Mouse (Mus musculus): ENCODE measurements around the gene Ppfia2.

Gene Ppfia2

DNA sequence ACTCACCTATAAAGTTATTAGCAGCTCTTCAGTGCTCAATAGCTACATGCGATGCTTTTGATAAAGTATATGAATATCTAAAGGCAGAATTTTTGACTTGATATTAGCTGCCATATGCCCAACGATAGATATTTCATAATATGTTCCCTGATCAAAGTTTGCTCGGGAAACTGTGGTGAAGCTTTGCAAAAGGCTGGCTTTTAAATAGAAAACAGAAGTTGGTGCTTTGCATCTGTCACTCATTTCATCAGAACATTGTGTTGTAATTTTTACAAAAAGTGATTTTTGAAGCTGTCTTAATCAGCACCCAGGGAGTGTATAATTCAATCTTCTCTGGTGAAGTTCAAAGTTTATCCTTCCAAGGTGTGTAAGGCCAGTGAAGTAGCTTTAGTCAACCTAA, 195.1 kb downstream of the Ppfia2 start:
- no peak for DNase-seq (ENCODE audit: low read depth, low spot score)

DNA sequence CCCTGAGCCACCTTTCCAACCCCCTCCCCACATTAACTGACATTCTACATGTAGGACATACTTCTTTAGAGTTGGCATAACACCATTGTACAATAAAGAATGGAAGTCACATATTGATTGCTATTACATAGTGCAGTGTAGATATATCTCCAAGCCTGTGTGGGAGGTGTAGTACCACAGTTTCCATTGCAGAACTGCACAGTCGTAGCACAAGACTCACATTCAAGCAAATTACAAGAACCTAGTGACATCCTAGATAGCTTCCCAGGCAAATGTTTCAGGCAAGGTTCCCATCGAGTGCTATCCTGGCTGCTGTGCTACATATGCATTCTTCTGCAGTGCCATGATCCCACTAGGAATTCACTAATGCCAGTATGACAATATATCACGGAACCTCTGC, 200.0 kb downstream of the Ppfia2 start:
- DNase-seq (ENCODE audit: low read depth, low spot score): no peak

DNA sequence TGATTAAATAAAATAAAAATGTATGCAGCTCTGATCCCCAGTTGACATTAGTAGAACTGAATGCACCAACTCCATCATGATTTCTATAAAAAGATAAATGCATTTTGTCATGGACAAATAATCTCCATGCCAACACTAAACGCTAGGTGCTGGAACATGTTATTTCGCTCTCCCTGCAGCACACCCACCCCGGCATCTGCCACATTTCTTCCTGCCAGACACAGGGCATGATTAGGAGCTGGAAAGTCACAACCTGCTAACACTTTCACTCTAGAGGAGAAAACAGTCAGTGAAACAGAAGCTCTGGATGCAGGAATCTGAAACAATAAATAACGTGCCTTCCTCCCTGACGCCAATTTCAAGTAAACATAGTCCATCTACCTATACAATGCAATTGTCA, 211.3 kb downstream of the Ppfia2 start:
- DNase-seq (ENCODE audit: low read depth, low spot score): no peak

DNA sequence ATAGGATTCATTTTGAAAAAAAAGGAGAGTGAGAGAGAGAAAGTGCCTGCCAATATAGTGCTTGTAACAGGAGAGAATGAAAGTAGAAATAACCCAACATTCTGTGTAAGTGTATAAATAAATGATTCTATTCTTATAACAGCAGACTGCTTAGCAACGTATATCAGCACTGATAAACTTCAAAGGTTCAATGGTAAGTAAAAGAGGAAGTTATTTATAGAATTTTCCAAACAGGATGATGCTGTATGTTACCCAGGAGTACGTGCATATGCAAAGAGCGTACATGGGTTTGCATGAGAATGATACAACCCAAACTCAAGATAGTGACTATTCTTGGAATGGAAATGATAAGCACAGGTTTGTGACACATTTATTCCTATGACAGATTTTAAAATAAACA, 215.4 kb downstream of the Ppfia2 start:
- DNase-seq (ENCODE audit: low read depth, low spot score): no peak

DNA sequence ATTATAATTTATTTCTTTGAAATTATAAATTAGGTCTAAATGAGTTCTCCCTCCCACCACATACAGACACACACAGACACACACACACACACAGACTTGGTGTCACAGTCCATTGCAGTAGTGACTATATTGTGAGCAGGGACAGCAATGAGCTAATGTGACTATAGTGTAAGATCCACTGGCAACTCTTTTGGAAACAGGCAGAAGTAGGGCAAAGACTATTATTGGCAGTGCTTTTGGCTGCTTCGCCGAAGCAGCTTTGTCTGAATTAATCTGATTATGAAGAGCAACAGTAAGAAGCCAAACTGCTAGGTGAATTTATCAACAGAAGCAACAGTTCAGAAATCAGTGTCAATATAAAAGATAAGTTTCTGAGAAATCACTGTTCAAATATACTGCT, 249.8 kb downstream of the Ppfia2 start:
- no peak for DNase-seq (ENCODE audit: low read depth, low spot score)

DNA sequence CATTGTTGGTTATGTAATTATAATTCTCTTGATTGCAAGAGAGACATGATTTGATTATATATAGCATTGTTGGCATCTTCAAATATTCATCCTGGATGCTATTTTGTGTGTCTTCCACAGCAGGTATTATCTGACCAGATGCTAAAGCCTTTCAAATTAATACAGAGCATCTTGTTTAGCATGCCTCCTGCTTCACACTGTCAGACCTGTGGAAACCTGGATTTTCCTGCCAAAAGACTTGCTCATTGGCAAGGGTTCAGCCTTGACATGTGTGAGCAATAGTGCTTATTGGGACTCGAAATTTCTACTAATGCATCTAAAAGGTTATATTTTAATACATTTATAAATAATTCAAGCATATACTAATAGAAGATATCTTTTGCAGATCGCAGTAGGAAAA, 262.1 kb downstream of the Ppfia2 start:
- DNase-seq (ENCODE audit: low read depth, low spot score): no peak

DNA sequence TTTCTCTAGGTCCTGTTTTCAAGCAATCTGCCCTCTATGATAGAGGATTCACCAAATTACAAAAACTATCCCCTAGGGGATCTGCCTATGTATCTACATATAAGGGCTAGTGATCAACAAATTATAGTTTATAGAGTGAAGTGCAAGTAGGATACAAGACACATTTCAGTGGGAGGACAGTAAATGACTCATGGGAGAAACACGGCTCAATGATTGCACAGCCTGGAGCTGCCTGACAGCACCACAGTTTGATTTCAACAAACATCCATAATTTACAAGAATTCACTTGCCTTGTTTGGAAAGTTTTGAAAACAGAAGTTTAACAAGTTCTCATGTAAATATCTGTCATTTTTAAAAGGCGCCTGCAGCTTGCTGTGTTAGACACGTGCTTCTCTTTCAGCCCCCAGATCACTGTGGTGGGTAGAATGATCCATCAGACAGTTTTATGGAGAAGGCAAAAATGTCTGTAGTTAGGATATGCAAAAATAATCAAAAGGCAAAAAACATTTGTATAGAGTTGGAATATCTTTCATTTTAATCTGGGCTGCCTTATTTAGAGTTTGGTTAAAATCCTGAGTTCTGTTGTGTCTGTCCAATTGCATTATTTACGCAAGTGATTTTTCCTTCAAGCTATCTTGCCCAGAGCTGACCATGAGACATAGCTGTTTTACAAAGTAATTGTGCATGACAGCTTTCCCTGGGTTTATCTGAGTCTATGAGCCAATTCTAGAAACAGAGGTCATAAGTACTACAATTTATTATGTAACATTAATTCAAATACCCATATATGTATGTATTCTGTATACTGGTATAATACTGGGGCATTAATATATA, 266.3 kb downstream of the Ppfia2 start:
- DNase-seq (ENCODE audit: low read depth, low spot score): no peak

DNA sequence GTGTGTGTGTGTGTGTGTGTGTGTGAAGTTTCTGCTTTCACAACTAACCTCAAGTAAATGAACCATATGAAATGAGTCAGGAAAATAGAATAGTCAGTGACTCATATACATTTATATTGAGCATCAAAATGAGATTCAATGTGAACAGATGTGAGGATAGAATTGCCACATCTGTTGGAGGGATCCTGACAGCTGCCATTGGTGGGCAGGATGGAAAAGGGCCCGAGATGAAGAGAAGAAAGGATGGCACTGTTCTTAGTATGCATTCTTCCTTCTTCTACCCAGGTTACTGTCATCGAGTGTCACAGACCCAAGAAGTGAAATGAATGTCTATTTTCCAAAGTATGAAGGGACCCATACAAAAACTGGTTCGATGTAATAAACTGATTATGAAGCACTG, 268.1 kb downstream of the Ppfia2 start:
- no peak for DNase-seq (ENCODE audit: low read depth, low spot score)

DNA sequence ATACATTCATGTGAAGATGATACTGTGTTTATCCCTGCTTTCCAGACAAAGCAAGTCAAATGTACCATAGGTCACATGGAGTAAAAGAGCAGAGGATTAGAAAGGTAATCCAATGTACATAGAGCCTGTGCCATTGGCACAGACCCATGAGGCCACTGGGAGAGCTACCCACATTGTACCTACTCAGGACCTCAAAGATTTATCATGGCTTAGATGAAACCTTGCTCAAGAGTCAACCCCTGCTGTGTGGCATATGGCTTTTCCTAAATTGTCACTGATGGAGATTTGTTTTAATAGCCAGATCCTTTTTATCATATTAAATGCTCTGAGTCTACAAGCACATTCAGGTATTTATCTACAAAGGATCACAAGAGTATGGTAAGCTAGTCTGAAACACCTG, 274.8 kb downstream of the Ppfia2 start:
- DNase-seq (ENCODE audit: low read depth, low spot score): no peak

DNA sequence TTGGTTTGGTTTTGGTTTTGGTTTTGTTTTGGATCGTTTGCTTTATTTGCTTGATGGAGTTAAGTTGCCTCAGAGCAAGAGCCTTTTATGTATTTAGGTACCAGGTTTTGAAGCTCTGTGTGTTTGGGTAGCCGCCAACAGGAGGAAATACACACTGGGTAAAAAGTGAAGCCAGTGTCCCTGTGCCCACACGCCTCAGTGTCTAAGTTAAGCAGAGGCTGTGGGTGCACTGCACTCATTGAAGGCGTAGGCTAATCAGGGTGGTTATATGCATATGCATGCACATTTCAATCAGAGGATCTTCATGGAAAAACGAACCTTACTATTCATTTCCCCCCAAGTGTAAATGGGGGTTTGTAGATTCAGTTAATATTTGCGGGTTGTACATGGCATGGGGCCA, 290.9 kb downstream of the Ppfia2 start:
- no peak for DNase-seq (ENCODE audit: low read depth, low spot score)

DNA sequence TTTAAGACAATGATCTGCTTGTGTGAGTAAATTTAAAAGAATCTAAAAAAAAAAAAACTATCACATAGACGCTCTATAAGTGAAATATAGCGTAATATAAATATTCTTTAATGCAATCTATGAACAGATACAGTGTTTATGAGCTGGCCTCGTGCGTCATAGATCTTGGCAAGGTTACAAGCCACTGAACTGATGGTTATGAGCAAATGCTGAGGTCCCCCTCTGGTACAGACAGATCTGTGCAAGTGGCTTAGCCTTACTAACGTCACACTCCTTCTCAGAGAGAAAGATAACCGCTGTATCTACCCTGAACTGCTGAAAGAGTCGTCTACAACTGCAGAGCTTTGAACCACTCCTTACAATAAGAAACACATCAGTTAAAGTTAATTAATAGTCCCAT, 293.6 kb downstream of the Ppfia2 start:
- no peak for DNase-seq (ENCODE audit: low read depth, low spot score)

DNA sequence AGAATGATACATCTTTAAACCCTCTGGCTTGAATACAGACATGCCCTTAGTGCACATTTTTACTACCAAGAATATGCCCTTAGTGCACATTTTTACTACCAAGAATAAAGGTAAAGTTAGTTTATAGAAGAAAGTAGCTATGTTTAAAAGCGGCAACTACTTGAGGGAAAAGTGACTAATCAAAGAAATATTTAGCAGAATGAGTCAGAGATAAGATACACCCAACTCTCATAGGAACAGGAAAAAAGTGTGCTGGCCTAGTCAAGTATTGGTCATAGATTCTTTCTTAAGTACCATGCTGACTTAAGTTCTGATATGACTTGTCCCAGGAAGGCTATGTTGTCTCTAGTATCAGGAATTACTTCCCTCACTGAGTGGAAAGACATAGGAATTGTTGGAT, 305.4 kb downstream of the Ppfia2 start:
- DNase-seq (ENCODE audit: low read depth, low spot score): no peak

DNA sequence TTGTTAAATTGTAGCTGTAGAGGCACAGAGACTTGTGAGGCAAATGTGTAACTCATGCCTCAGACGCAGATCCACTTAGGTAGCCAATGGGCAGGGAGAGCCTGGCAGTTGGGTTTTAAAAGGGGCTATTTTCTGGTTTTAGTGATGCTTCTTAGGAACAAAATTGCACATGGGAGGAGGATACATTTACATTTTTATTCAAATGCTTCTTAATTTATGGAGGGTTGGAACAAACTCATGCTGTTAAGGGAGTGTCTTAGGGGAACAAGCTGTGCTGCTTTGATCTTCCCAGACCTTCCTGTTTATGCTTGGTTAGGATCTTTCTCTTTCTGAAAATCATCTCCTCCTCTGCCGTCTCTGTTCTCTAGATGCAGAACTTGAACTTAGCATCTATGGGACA, 345.3 kb downstream of the Ppfia2 start:
- DNase-seq (ENCODE audit: low read depth, low spot score): no peak

DNA sequence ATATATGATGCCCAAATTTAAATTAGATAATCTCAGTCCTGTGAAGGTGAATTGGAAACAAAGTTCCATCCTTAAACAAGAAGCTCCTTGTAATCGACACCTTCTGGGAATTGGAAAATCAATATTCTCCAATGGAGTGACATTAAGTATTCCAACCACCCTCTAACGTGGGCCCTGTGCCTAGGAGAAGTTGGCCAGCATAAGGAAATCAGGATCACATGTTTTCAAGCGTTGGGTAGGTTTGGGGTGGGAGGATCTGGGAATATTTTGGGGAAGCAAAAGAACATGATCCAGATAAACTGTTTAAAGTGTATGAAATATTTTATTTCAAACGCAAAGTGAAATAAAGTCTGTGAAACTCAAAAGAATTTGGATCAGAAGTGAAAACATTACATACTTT, 348.2 kb downstream of the Ppfia2 start:
- DNase-seq (ENCODE audit: low read depth, low spot score): no peak

DNA sequence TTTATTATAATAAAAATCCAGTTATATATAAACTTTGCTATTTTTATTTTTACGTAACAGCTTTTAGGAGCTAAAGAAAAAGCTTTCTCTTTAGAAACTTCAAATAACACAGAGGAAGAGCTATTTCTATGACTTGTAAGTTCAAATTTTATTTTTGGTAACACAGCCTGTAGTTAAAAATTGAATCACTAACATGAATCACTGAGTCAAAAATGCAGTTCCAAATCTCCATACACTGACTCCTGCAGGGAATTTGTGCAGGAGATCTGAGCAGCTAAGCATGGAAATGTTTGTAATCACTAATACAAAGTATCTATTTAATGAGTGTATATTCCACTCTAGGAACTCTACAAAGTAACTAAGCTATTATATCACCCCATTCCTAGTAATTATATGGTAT, 354.1 kb downstream of the Ppfia2 start:
- no peak for DNase-seq (ENCODE audit: low read depth, low spot score)

DNA sequence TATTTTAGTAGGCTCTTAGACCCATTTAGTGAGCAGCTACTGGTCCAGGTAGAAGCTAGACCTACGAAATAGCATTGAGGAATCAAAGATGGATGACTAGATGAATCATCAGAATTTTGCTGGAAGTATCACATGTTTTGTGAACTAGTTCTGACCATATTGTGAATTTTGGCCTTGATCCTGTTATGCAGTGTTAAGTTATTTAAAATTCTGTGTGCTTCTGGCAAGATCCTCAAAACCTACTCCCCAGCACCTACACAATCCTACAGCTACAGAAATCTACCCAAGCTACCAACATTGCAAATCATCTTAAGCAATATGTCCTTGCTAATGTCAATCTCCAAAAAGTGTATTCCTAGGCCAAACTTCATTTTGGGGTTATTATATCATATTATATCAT, 368.3 kb downstream of the Ppfia2 start:
- no peak for DNase-seq (ENCODE audit: low read depth, low spot score)

DNA sequence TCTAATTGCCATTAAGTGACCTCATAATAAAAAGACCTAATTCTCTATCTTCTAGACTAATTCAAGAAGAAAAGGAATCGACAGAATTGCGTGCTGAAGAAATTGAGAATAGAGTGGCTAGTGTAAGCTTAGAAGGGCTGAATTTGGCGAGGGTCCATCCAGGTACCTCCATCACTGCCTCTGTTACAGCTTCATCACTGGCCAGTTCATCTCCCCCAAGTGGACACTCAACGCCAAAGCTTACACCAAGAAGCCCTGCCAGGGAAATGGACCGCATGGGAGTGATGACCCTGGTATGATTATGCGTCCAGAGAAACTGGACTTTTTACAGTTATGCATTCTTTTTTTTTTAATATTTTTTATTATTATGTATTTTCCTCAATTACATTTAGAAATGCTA, 388.0 kb downstream of the Ppfia2 start:
- no peak for DNase-seq (ENCODE audit: low read depth, low spot score)

DNA sequence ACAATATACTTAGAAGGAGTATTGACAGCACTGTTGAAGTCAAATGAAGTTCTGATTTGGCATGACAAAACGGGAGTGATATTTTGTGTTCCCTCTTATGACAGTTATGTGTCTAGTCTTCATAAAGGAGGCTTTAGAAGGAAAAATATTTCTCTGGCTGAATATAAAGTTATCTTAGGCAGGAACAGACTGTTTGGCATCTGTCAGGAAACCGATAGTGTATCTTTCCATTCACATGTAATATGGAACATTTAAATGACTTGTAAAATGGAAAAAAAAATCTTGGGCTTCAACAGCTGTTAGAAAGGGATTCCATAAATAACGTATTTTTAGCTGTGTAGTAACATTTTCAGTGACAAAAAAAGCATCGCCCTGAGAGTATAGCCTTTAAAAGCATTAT, 400.1 kb downstream of the Ppfia2 start:
- no peak for DNase-seq (ENCODE audit: low read depth, low spot score)

DNA sequence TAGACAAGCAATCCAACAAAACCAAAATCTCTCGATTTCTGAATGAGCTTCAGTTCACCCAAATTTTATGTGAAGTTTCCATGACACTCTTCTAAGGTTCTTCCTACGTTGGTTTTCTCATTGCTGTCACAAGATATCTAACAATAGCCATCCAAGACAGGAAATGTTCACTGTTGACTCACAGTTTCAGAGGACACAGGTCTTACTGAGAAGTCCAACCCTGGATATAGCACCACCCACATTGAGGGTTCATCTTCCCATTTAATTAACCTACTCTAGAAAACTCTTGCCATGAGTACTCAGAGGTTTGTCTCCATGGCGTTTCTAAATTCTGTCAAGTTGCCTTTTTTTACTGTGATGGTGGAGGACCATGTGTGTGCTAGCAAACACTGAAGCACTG, 401.7 kb downstream of the Ppfia2 start:
- no peak for DNase-seq (ENCODE audit: low read depth, low spot score)

DNA sequence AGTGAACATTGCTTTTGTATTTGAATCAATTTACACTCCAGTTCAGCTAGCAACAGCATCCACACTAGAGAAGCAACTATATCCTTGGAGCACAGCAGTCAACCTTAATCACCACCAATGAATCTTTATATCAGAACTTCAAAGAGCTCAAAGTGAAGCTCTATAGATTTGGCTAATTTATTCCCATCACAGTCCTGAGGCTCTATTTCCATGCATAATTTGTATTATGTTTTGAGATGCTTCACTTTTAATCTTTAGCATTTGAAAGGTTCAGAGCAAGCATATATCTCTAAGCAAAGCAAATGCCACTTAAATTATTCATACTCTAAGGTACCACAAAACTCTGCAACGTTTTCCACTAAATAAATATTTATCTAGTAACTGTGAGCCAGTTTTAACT, 402.6 kb downstream of the Ppfia2 start:
- DNase-seq (ENCODE audit: low read depth, low spot score): no peak

DNA sequence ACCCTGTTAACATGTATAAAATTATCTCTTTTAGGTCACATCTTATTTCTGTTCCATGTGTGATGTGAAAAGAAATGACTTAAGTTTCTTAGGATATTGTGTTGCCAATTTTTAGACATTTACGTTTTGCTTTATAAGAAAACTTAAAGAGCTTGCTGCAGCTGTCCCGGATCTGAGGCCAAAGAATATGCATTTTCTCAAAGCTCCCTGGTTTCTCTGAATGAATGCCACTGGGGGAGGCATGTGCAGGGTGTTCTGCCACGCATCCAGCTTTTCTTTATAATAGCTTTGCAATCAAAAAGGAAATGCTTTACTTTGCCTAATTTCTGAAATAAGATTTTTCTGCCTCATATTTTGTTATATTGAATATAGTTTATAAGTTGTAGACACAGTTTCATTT, 411.2 kb downstream of the Ppfia2 start:
- no peak for DNase-seq (ENCODE audit: low read depth, low spot score)

DNA sequence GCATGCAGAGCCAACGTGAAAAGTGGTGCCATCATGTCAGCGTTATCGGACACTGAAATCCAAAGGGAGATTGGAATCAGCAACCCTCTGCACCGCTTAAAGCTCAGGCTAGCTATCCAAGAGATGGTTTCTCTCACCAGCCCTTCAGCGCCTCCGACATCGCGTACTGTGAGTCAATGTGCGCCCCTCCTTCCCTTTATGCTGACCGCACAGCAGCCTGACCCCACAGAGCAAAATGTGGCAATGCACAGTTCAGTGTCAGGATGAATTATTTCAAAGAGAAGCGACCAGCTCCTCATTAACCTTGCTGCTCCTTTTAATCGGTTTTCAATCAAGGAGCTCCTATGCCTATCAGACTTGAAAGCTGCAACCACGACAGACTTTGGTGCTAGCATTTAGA, 426.2 kb downstream of the Ppfia2 start:
- no peak for DNase-seq (ENCODE audit: low read depth, low spot score)

DNA sequence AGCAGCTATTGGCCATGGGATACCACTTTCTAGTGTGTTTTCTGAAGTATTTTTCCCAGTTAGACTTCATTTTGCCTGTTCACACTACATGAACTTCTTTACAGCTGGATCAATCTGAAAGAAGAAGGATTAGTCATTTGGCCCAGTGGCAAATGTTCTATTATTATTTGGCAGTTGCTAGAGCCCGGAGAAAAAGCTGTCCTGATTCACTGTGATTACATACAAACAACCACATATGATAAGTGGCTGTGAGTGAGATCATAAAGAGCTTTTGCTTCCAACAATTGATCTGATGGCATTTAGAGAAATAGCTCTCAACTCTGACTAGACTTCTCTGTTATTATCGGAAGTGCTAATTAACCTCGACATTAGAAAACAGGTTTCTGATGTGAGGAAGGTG, 440.0 kb downstream of the Ppfia2 start:
- no peak for DNase-seq (ENCODE audit: low read depth, low spot score)

DNA sequence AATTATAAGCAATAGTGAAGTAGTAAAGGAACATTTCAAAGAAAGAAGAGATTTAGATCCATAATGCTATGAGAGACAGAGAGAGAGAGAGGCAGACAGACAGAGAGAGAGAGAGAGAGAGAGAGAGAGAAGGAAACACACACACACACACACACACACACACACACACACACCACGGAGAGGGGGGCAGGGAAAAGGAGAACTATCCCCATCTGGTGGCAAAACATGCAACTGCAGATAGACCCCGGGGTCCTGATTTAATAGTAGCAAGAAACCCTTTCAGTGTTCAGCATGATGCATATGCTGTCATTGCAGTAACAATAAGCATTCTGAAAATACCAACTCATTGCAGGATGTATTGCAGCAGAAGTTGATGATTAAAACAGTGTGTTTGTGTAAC, 442.9 kb downstream of the Ppfia2 start:
- DNase-seq (ENCODE audit: low read depth, low spot score): no peak
